ENCODE assay signal across 31 mouse cellular contexts in the genomic region with DNA sequence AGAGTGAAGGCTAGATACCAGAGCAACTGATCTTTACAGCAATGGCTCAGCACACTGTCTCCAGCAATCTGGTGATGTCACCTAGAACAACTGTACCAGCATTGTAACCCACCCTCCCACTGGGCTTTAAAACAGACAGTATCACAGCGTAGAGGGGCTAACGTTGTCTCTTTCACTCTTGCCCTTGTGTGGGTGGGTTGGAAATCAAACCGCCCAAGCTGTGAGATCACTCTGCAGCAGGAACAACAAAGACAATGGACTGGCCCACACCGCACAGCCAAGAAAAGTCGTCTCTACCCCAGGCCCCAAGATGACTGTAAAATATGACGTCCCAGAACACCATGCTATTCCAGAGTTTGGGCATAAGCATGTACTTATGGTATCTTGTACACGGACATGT.
"Had no signal": no experiment of that assay in that cellular context is flagged by ENCODE, and none has a peak within 500 bp of the region (broad histone marks: within the 10 kb centered on the region; RNA-seq: fewer than 3 reads in every experiment).

No protein-coding gene starts in this region.

- DNase-seq: left cerebral cortex, postnatal 4 days; liver; liver, embryonic 13.5 days; liver, postnatal 0 days; lung, adult 18-20 months; lung, adult 2 months; lung, embryonic 14.5 days; lung, postnatal 10 days; lung, postnatal 14 days; lung, postnatal 36 days; lung, postnatal 4 days; midbrain, embryonic 14.5 days had no signal

- H3K27ac ChIP-seq: limb, embryonic 10.5 days; limb, embryonic 12.5 days; limb, embryonic 13.5 days; limb, embryonic 15.5 days; liver, embryonic 12.5 days; liver, embryonic 13.5 days; liver, embryonic 14.5 days; liver, embryonic 15.5 days; lung, embryonic 15.5 days; macrophage; midbrain, embryonic 10.5 days; midbrain, embryonic 12.5 days; midbrain, embryonic 13.5 days; midbrain, embryonic 15.5 days had no signal

- H3K36me3 ChIP-seq: limb, embryonic 10.5 days; limb, embryonic 12.5 days; limb, embryonic 13.5 days; limb, embryonic 15.5 days; liver, embryonic 12.5 days; liver, embryonic 13.5 days; liver, embryonic 15.5 days; lung, embryonic 15.5 days; midbrain, embryonic 10.5 days; midbrain, embryonic 12.5 days; midbrain, embryonic 13.5 days; midbrain, embryonic 15.5 days had no signal

- H3K4me2 ChIP-seq: limb, embryonic 12.5 days; limb, embryonic 13.5 days; limb, embryonic 15.5 days; liver, embryonic 11.5 days; liver, embryonic 12.5 days; liver, embryonic 13.5 days; liver, embryonic 15.5 days; lung, embryonic 14.5 days; lung, embryonic 15.5 days; midbrain, embryonic 11.5 days; midbrain, embryonic 12.5 days; midbrain, embryonic 13.5 days; midbrain, embryonic 15.5 days had no signal

- H3K4me1 ChIP-seq: liver, embryonic 12.5 days; liver, embryonic 13.5 days; liver, embryonic 15.5 days; megakaryocyte, embryonic 14.5 days; midbrain, embryonic 15.5 days had no signal

- H3K27me3 ChIP-seq: limb, embryonic 12.5 days; limb, embryonic 13.5 days; limb, embryonic 15.5 days; lung, embryonic 15.5 days; midbrain, embryonic 12.5 days; midbrain, embryonic 13.5 days; midbrain, embryonic 15.5 days had no signal

- H3K4me3 ChIP-seq: limb, embryonic 10.5 days; limb, embryonic 12.5 days; limb, embryonic 13.5 days; limb, embryonic 15.5 days; liver, embryonic 12.5 days; liver, embryonic 13.5 days; liver, embryonic 15.5 days; lung, embryonic 15.5 days; megakaryocyte, embryonic 14.5 days; midbrain, embryonic 10.5 days; midbrain, embryonic 12.5 days; midbrain, embryonic 13.5 days; midbrain, embryonic 15.5 days; myocyte had no signal

- H3K9me3 ChIP-seq: limb, embryonic 10.5 days; limb, embryonic 12.5 days; limb, embryonic 13.5 days; limb, embryonic 15.5 days; liver, embryonic 12.5 days; liver, embryonic 13.5 days; liver, embryonic 15.5 days; lung, embryonic 15.5 days; megakaryocyte, embryonic 14.5 days; midbrain, embryonic 10.5 days; midbrain, embryonic 12.5 days; midbrain, embryonic 13.5 days; midbrain, embryonic 15.5 days had no signal

- H3K9ac ChIP-seq: limb, embryonic 12.5 days; limb, embryonic 13.5 days; limb, embryonic 15.5 days; liver, embryonic 12.5 days; liver, embryonic 13.5 days; liver, embryonic 14.5 days; liver, embryonic 15.5 days; liver, postnatal 0 days; lung, embryonic 14.5 days; lung, embryonic 15.5 days; midbrain, embryonic 12.5 days; midbrain, embryonic 13.5 days; midbrain, embryonic 15.5 days had no signal

- ATAC-seq: liver, embryonic 12.5 days; liver, postnatal 0 days; lung, postnatal 0 days; midbrain, embryonic 13.5 days; midbrain, embryonic 15.5 days; midbrain, embryonic 16.5 days had no signal
